Mouse (Mus musculus): ENCODE measurements around the gene Capn7.

DNA sequence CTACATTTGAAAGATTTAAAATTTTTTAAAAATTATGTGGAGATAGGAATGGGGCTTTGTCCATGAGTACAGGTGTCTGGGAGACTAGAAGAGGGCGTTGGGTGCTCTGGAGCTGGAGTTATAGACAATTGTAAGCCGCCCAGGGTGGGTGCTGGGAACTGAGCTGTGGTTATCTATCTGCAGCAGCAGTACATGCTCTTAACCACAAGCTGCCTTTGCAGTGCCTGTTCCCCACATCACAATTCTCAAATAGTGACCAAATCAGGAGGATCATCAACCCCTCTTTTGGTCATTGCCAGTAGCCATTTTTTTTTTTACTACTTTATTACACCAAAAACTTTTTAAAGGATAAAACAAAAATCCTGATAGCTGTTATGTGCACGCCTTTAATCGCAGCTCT lies 28.2 kb downstream of the Capn7 start:
- TF ChIP-seq ZC3H11A (IDR thresholded peaks at IDR 0.05; ENCODE audit: borderline replicate concordance, low read depth, low read length) (no peak), CHD2 (IDR thresholded peaks at IDR 0.05; ENCODE audit: low read depth, low read length) (no peak)

All from ES-E14 (cell line).